Mouse (Mus musculus): ENCODE measurements around the gene Zfp654. TPM values are rescaled to one million over a fixed set of nuclear protein-coding genes. Genes with fewer than 3 reads are reported as not detected.

The Zfp654 gene
- 5.0 and 5.4 TPM in 2 replicates for polyA plus RNA-seq (2016; fragmentation: Nextera tagmentation; extraction: Ambion mirVana)

DNA sequence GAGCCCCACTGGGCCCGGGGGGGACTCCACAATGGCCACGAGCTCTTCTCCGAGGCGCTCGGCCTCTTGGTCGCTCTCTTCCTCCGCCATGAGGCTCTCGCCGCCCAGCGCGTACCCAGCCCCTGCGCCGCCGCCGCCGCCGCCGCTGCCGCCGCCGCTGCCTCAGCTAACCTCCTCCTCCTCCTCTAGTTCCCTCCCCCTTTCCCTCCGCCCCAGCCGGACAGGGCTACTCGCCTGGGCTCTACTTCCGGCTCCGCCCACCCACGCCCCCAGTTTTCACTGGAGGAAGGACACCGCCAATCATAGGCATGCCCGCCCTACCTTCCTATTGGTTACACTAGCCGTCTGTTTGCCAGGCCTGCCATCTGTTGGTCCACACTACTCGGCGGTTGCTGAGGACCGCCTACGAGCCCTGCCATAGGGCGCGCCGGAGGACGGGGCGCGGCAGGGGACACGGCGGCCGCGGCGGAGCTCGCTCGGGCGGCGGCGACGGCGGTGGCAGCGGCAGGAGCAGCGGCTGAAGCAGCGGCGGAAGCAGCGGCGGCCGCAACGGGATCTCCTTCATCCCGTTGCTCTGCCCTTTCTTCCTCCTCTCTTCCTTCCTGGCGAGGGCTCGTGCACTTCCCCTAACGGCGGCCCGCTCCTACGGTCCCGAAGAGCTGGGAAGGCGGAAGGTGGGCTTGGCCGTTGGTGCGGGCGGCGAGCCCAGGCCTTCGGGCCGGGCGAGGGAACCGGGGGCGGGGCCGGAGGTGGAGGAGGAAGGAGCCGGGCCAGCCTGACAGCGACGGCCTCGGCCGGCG, at the start of gene Zfp654, which contains the start of gene Cggbp1:
Zfp654 (minus strand) TSS at position 90 of the 800 bp plus-strand sequence.
Cggbp1 (plus strand) TSS at position 434 of the 800 bp plus-strand sequence.
- H3K4me2 ChIP-seq: peak within 1 kb of the TSS; percentile 81
- no peaks in the 10 kb centered on the region for H3K9me3 ChIP-seq (replicated peaks)
- peaks cover 29% of the 10 kb centered on the region for H3K4me1 ChIP-seq
- H3K9ac ChIP-seq: peak within 1 kb of the TSS; percentile 97
- ATAC-seq: peak; percentile 99
- H3K27me3 ChIP-seq (replicated peaks): no peaks in the 10 kb centered on the region
- peak within 1 kb of the TSS; percentile 98 for H3K4me3 ChIP-seq
- peak within 1 kb of the TSS; percentile 98 for H3K27ac ChIP-seq
- under 1% methylated on average over 73 of the region's 85 CpGs for WGBS (ENCODE audit: insufficient replicate concordance)
- H3K36me3 ChIP-seq: peaks cover 32% of the 10 kb centered on the region

DNA sequence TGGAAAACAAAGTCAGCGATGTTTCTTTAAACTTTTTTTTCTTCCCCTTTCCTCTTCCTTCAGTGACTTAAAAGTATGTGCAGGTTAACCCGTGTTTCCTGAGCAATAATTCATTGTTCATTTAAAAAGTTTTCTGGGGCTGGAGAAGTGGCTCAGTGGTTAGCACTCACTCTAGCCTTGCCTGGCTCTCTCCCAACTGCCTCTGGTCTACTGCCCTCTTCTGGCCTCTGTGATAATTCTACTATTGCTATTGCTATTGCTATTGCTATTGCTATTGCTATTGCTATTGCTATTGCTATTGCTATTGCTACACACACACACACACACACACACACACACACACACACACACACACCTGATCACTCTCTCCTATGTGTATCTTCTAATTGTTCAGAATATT, 47.6 kb upstream of the Zfp654 start:
- no peaks in the 10 kb centered on the region for H3K27me3 ChIP-seq (replicated peaks)
- H3K4me1 ChIP-seq: no peaks in the 10 kb centered on the region
- 55% methylated on average over 2 of the region's 2 CpGs for WGBS (ENCODE audit: insufficient replicate concordance)
- no peak overlapping the region for H3K27ac ChIP-seq
- H3K9me3 ChIP-seq (replicated peaks): no peaks in the 10 kb centered on the region
- no peak for ATAC-seq
- H3K36me3 ChIP-seq: no peaks in the 10 kb centered on the region
- H3K9ac ChIP-seq: no peak overlapping the region
- H3K4me3 ChIP-seq: no peak overlapping the region
- H3K4me2 ChIP-seq: no peak overlapping the region

DNA sequence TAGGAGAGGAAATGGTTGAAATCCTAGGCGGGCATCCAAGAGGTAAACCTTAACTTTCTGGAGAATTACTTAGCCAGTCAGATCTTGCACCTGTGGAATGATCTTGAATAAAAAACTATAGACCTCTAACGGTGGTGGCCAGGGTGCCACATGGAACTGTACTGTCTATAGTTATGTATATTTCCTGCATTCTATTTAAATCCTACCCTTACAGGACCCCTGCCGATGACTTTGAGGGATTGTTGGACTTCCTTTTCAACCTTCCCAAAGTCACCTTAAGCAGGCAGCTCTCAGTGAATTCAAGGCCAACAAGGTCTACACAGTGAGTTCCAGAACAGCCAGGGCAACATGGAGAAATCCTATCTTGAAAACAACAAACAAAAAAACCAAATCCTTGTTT, 38.0 kb upstream of the Zfp654 start:
- Histone ChIP-seq H3K4me1 (no peaks in the 10 kb centered on the region; the same call in 1 of the 2 replicates), H3K4me2 (no peak overlapping the region), H3K4me3 (no peak overlapping the region), H3K27ac (no peak overlapping the region), H3K9me3 (replicated peaks) (0 out of 2 replicates have a peak, but pooled peaks cover 5% of the 10 kb centered on the region), H3K36me3 (no peaks in the 10 kb centered on the region), H3K27me3 (replicated peaks) (no peaks in the 10 kb centered on the region), H3K9ac (no peak overlapping the region)
- no peak for ATAC-seq
- WGBS (ENCODE audit: insufficient replicate concordance): 76% methylated on average over 3 of the region's 3 CpGs

DNA sequence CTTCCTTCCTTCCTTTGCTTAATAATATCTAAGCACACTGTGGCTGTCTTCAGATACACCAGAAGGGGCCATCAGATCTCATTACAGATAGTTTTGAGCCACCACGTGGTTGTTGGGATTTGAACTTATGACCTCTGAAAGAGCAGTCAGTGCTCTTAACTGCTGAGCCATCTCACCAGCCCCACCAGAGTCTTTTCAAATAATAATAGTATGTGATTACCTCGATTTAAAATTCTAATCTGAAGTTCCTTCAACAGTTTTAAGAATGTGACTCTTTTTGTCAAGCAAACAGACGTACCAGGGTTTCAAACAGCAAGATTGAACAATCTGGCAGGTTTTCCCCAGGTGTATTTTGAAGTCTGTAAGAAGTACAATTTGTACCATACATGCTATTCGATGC, 34.1 kb upstream of the Zfp654 start:
- Histone ChIP-seq H3K4me1 (no peaks in the 10 kb centered on the region; the same call in 1 of the 2 replicates), H3K4me2 (no peak overlapping the region), H3K36me3 (no peaks in the 10 kb centered on the region), H3K9me3 (replicated peaks) (0 out of 2 replicates have a peak, but pooled peaks cover 5% of the 10 kb centered on the region), H3K9ac (no peak overlapping the region), H3K27ac (no peak overlapping the region), H3K4me3 (no peak overlapping the region), H3K27me3 (replicated peaks) (no peaks in the 10 kb centered on the region)
- 46% methylated on average over 4 of the region's 4 CpGs for WGBS (ENCODE audit: insufficient replicate concordance)
- no peak for ATAC-seq

DNA sequence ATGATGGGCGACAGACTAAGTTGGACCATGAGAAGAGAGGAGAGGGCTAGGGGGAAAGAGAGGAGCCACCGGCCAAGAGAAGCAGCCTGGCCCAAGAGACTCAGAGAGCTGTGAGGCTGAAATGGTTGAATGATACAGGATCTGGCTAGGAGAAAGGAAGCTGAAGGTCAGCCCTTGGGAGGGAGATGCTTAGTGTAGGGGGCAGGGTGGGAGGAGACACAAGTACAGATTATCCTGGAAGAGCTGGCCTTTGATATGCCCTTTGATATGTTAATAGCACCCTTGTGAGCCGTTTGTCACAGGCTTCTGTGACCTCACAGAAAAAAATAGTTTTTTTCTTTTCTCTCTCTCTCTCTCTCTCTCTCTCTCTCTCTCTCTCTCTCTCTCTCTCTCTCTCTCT, 33.7 kb upstream of the Zfp654 start:
- no peaks in the 10 kb centered on the region for H3K27me3 ChIP-seq (replicated peaks)
- 0 out of 2 replicates have a peak, but pooled peaks cover 5% of the 10 kb centered on the region for H3K9me3 ChIP-seq (replicated peaks)
- no peak overlapping the region for H3K9ac ChIP-seq
- no peaks in the 10 kb centered on the region; the same call in 1 of the 2 replicates for H3K4me1 ChIP-seq
- no peaks in the 10 kb centered on the region for H3K36me3 ChIP-seq
- WGBS (ENCODE audit: insufficient replicate concordance): 25% methylated on average over 3 of the region's 3 CpGs
- H3K4me2 ChIP-seq: no peak overlapping the region
- H3K27ac ChIP-seq: no peak overlapping the region
- no peak overlapping the region for H3K4me3 ChIP-seq
- ATAC-seq: no peak

DNA sequence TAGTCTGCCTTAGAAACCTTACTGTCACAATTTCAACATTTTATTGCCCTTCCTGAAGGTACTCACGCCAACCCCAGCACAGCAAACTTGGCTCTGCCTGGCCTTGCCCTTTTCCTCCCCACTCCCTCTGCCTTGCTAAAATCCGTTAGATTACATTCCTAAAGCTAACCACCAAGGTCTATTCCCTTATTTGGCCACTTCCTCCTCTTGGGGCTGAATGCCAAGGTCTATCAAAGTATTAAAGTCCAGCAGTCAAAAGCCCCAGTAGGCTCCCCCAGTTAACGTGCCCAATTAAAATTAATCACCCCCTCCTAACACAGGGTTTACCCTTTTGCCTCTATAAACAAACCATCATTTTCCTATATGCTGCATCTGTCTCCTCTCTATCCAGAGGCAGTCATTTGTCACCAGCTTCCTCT, 33.0 kb upstream of the Zfp654 start:
- no peak overlapping the region for H3K4me2 ChIP-seq
- peak; percentile 44; the same call in 1 of the 2 replicates for ATAC-seq
- WGBS (ENCODE audit: insufficient replicate concordance): 15% methylated on average over 3 of the region's 3 CpGs

DNA sequence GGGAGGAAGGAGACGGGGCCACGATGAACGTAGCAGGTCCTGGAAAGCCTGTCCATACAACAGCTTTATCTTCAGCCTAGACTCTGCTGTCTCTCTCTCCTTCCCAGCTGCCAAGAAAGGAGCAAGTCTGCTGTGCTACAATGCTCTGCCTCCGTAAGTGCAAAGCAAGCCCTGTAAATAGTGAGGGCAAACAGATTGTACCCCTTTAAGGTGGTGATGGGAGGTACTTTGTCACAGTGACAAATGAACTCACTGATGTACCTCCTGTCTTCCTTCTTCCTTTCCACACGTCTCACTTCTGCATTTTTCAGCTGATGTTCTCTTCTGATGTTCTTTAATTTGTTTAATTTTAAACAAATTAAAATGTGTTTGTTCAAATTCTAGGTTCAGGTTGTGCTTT, 32.4 kb upstream of the Zfp654 start:
- 0 out of 2 replicates have a peak, but pooled peaks cover 5% of the 10 kb centered on the region for H3K9me3 ChIP-seq (replicated peaks)
- WGBS (ENCODE audit: insufficient replicate concordance): 45% methylated on average over 5 of the region's 5 CpGs
- H3K27ac ChIP-seq: no peak overlapping the region
- H3K9ac ChIP-seq: no peak overlapping the region
- H3K4me1 ChIP-seq: no peaks in the 10 kb centered on the region; the same call in 1 of the 2 replicates
- ATAC-seq: no peak
- no peak overlapping the region for H3K4me2 ChIP-seq
- H3K27me3 ChIP-seq (replicated peaks): no peaks in the 10 kb centered on the region
- H3K36me3 ChIP-seq: no peaks in the 10 kb centered on the region
- H3K4me3 ChIP-seq: no peak overlapping the region

More for the DNA sequence above, 33.0 kb upstream of the Zfp654 start:
- no peaks in the 10 kb centered on the region for H3K36me3 ChIP-seq
- no peaks in the 10 kb centered on the region for H3K27me3 ChIP-seq (replicated peaks)
- 0 out of 2 replicates have a peak, but pooled peaks cover 5% of the 10 kb centered on the region for H3K9me3 ChIP-seq (replicated peaks)
- H3K4me1 ChIP-seq: no peaks in the 10 kb centered on the region; the same call in 1 of the 2 replicates
- H3K27ac ChIP-seq: no peak overlapping the region
- no peak overlapping the region for H3K9ac ChIP-seq
- H3K4me3 ChIP-seq: no peak overlapping the region

DNA sequence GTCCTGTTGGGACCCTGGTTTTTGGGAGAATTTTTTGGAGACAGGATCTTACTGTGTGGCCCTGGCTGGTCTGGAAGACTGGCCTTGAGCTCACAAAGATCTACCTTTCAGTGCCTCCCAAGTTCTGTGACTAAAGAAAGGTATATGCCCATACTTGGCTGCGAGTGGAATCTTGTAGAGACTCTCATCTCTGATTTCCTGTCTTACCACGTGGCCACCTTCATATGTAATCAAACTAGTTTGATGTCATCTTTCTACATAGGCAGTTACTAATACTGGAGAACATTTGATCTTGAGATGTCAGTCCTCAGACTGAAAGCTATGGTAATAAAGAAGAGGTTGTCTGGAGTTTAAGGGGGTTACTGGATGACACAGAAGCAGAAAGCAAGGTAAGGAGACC, 30.0 kb upstream of the Zfp654 start:
- Histone ChIP-seq H3K27ac (no peak overlapping the region), H3K4me3 (no peak overlapping the region), H3K4me2 (no peak overlapping the region), H3K9me3 (replicated peaks) (no peaks in the 10 kb centered on the region), H3K36me3 (no peaks in the 10 kb centered on the region), H3K27me3 (replicated peaks) (no peaks in the 10 kb centered on the region), H3K4me1 (no peaks in the 10 kb centered on the region; the same call in 1 of the 2 replicates), H3K9ac (no peak overlapping the region)
- ATAC-seq: no peak
- 56% methylated on average over 2 of the region's 2 CpGs for WGBS (ENCODE audit: insufficient replicate concordance)

DNA sequence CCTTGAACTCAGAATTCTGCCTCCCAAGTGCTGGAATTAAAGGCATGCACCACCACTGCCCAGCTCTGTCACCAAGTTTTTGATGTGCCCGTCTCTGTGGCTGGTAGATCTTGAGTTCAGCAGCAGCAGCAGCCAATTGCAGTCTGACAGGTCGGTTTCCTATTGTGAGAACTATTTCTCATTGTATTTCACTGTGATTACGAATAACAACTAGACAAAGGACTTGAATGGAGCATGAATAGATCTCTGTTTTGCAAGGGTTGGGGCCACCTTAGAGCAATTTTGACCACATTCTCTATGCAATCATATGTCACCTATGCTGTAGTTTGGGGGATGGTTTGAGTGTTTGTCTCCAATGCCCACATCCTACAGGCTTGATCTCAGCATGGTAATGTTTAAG, 29.5 kb upstream of the Zfp654 start:
- Histone ChIP-seq H3K4me3 (no peak overlapping the region), H3K36me3 (no peaks in the 10 kb centered on the region), H3K9me3 (replicated peaks) (no peaks in the 10 kb centered on the region), H3K27me3 (replicated peaks) (no peaks in the 10 kb centered on the region), H3K27ac (no peak overlapping the region), H3K4me2 (no peak overlapping the region), H3K9ac (no peak overlapping the region), H3K4me1 (no peaks in the 10 kb centered on the region; the same call in 1 of the 2 replicates)
- no peak for ATAC-seq
- WGBS (ENCODE audit: insufficient replicate concordance): 68% methylated on average over 3 of the region's 3 CpGs

DNA sequence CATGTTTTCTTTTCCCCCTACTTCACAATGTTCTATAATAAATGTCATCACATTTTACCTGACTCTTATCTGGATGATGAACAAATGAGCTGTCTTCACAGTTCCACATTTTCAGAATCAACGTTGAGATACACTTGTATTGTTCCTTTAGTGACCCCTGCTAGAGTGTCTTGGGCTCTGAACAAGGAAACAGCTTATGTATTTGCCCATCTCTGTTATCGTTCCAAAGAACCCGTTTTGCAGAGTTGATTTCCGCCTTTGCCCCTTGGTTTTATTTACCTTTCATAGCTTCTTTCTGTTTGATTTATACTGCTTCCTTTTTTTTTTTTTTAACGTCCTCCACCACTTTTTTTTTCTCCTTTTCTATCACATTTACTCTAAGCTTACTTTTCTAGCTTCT, 28.3 kb upstream of the Zfp654 start:
- H3K9me3 ChIP-seq (replicated peaks): no peaks in the 10 kb centered on the region
- no peak overlapping the region for H3K9ac ChIP-seq
- no peaks in the 10 kb centered on the region for H3K36me3 ChIP-seq
- no peaks in the 10 kb centered on the region for H3K27me3 ChIP-seq (replicated peaks)
- no peak overlapping the region for H3K4me3 ChIP-seq
- 65% methylated on average over 5 of the region's 5 CpGs for WGBS (ENCODE audit: insufficient replicate concordance)
- no peak overlapping the region for H3K4me2 ChIP-seq
- H3K27ac ChIP-seq: no peak overlapping the region
- H3K4me1 ChIP-seq: no peaks in the 10 kb centered on the region
- ATAC-seq: no peak

DNA sequence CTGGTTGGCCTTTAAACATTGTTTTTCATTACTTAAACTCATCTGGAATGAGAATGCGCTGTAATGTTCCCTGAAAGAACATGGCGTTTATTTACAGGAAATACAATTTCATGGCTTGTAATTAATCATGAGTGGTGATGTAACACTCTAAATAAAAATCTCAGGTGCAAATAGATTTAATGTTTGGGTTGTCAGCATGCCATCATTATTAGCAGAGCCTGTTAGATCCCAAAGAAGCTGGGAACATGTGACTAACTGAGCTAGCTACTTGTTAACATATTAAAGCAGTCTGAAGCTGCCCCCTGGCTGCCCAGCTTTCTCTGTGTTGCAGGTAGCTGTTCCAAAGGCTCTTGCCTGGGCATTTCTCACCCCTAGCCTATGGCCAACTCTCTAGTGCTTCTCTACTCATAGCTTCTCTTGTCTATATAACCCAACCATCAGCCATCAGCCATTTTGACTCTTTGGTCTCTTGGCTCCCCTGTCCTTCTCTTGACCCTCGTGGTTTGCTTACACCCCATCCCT, 27.2 kb upstream of the Zfp654 start:
- Histone ChIP-seq H3K4me1 (no peaks in the 10 kb centered on the region), H3K9ac (no peak overlapping the region), H3K27me3 (replicated peaks) (no peaks in the 10 kb centered on the region), H3K36me3 (no peaks in the 10 kb centered on the region), H3K9me3 (replicated peaks) (no peaks in the 10 kb centered on the region), H3K4me3 (no peak overlapping the region), H3K4me2 (no peak overlapping the region), H3K27ac (no peak overlapping the region)
- ATAC-seq: no peak
- 72% methylated on average over 3 of the region's 3 CpGs for WGBS (ENCODE audit: insufficient replicate concordance)

DNA sequence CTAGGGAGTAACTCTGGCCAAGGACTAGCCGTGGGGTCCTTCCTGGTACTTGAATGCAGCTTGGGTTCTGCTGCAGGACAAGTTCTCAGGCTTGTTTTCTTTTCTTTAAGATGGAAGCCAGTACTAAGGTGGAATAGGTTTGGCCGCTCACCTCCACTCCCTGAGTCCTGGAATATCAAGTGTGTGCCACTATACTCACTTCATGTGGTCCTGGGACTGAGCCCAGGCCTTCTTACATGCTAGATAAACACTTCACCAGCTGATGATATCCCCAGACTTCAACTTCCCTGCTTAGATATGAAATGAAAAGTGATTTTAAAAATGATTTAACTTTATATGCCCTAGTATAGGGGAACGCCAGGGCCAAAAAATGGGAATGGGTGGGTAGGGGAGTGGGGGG, 25.9 kb upstream of the Zfp654 start:
- Histone ChIP-seq H3K27ac (no peak overlapping the region), H3K9me3 (replicated peaks) (no peaks in the 10 kb centered on the region), H3K4me3 (no peak overlapping the region), H3K36me3 (no peaks in the 10 kb centered on the region), H3K4me2 (no peak overlapping the region), H3K9ac (no peak overlapping the region), H3K27me3 (replicated peaks) (no peaks in the 10 kb centered on the region), H3K4me1 (peaks cover 2% of the 10 kb centered on the region; the same call in 1 of the 2 replicates)
- WGBS (ENCODE audit: insufficient replicate concordance): 78% methylated on average over 3 of the region's 3 CpGs
- no peak for ATAC-seq

Data from liver, embryonic 12.5 days (tissue).